Mouse (Mus musculus): Measurements from ENCODE around the gene Usp7. TPM values are rescaled to one million over a fixed set of nuclear protein-coding genes. Genes with fewer than 3 reads are reported as not detected.

Gene Usp7
- polyA plus RNA-seq, 1 experiment from 2014 or later = 38.8 TPM

- Histone ChIP-seq H3K9ac (ENCODE audit: low read length) (no peak overlapping the region), H3K4me3 (ENCODE audit: low read depth, low read length) (no peak overlapping the region), H3K27ac (ENCODE audit: low read depth, low read length) (no peak overlapping the region), H3K36me3 (ENCODE audit: control insufficient read depth, insufficient read depth, low read length) (peaks cover 7% of the 10 kb centered on the region), H3K9me3 (ENCODE audit: control insufficient read depth, low read length) (no peaks in the 10 kb centered on the region), H3K4me2 (ENCODE audit: low read depth) (no peak overlapping the region), H3K4me1 (ENCODE audit: control insufficient read depth, insufficient read depth, low read length) (no peaks in the 10 kb centered on the region), H3K27me3 (ENCODE audit: control insufficient read depth, insufficient read depth, low read length) (no peaks in the 10 kb centered on the region)
- 86% methylated on average over 6 of the region's 6 CpGs for WGBS
- no peak for DNase-seq (ENCODE audit: low spot score)
- ATAC-seq (ENCODE audit: insufficient read depth, low FRiP score, low TSS enrichment) = no peak
Measured at GRCm38 (mm10) chr16:8655108-8655507, 137.0 kb downstream of the Usp7 start.

DNA sequence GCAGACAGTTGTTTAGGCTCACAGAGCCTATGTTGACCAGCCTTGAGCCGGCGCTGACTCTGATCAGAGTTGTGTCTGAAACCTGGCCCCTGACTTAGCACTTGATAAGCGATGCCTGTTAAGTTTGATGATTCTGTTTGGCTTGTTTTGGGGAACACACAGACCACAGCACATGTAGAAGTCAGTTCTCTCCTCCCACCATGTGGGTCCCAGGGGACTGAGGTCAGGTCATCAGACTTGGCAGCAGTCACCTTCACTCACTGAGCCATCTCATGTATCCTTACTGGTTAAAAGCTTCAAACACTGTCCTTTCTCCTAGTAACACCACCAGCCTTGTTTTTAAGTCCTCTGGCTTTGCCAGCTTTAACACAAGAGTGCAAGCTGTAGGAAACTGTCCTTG lies 142.1 kb downstream of the Usp7 start:
- Histone ChIP-seq H3K4me3 (ENCODE audit: low read depth, low read length) (no peak overlapping the region), H3K27ac (ENCODE audit: low read depth, low read length) (no peak overlapping the region), H3K4me2 (ENCODE audit: low read depth) (no peak overlapping the region), H3K36me3 (ENCODE audit: control insufficient read depth, insufficient read depth, low read length) (peaks cover 5% of the 10 kb centered on the region; the same call in 1 of the 2 replicates), H3K4me1 (ENCODE audit: control insufficient read depth, insufficient read depth, low read length) (no peaks in the 10 kb centered on the region), H3K9me3 (ENCODE audit: control insufficient read depth, low read length) (no peaks in the 10 kb centered on the region), H3K9ac (ENCODE audit: low read length) (no peak overlapping the region), H3K27me3 (ENCODE audit: control insufficient read depth, insufficient read depth, low read length) (no peaks in the 10 kb centered on the region)
- WGBS = 97% methylated on average over 3 of the region's 3 CpGs
- no peak for ATAC-seq (ENCODE audit: insufficient read depth, low FRiP score, low TSS enrichment)
- no peak for DNase-seq (ENCODE audit: low spot score)

DNA sequence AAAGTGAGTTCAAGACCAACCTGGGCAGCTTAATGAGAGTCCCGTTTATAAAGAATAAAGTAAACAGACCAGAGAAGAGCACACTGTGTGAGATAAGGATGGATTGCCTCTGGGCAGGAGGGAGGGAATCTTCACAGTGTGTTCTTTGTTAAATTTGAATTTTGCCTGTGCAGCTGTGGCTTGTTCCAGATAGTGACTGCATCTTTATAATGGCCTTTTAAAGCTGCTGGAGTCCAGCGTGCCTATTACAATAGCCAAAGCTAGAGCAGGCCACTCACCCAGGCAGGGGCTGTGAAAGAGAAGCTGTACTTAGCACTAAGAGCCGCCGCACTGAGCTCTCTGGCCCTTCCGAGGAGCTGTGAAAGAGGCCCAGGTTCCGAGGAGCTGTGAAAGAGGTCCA lies 146.6 kb downstream of the Usp7 start:
- no peak overlapping the region for H3K4me3 ChIP-seq (ENCODE audit: low read depth, low read length)
- 80% methylated on average over 6 of the region's 6 CpGs for WGBS
- peaks cover 6% of the 10 kb centered on the region for H3K36me3 ChIP-seq (ENCODE audit: control insufficient read depth, insufficient read depth, low read length)
- DNase-seq (ENCODE audit: low spot score) (no peak), ATAC-seq (ENCODE audit: insufficient read depth, low FRiP score, low TSS enrichment) (no peak)
- H3K27ac ChIP-seq (ENCODE audit: low read depth, low read length) = no peak overlapping the region
- H3K9ac ChIP-seq (ENCODE audit: low read length) = no peak overlapping the region
- no peak overlapping the region for H3K4me2 ChIP-seq (ENCODE audit: low read depth)
- no peaks in the 10 kb centered on the region for H3K27me3 ChIP-seq (ENCODE audit: control insufficient read depth, insufficient read depth, low read length)
- H3K9me3 ChIP-seq (ENCODE audit: control insufficient read depth, low read length) = no peaks in the 10 kb centered on the region
- no peaks in the 10 kb centered on the region for H3K4me1 ChIP-seq (ENCODE audit: control insufficient read depth, insufficient read depth, low read length)

DNA sequence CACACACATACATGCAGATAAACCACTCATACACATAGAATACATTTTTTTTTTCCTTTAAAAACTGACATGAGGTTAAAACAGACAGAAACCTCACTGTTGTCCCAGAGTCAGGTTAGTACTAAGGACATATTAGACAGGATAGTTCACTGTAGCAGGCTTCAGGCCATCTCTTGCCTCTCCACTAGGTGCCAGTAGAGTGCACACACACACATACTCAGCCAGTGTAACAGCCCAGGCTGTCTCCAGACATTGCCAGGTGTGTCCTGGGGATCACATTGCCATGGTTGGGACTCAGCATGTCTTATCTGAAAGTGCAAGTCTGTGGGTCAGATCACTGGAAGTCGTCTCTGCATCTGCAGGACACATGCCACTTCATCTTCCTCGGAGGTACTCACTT lies 148.3 kb downstream of the Usp7 start:
- no peaks in the 10 kb centered on the region for H3K4me1 ChIP-seq (ENCODE audit: control insufficient read depth, insufficient read depth, low read length)
- H3K4me3 ChIP-seq (ENCODE audit: low read depth, low read length) = no peak overlapping the region
- no peaks in the 10 kb centered on the region for H3K27me3 ChIP-seq (ENCODE audit: control insufficient read depth, insufficient read depth, low read length)
- DNase-seq (ENCODE audit: low spot score) (peak; percentile 43), ATAC-seq (ENCODE audit: insufficient read depth, low FRiP score, low TSS enrichment) (peak; percentile 53; the same call in 1 of the 2 replicates)
- H3K9me3 ChIP-seq (ENCODE audit: control insufficient read depth, low read length) = no peaks in the 10 kb centered on the region
- peaks cover 6% of the 10 kb centered on the region for H3K36me3 ChIP-seq (ENCODE audit: control insufficient read depth, insufficient read depth, low read length)
- H3K27ac ChIP-seq (ENCODE audit: low read depth, low read length) = no peak overlapping the region
- no peak overlapping the region for H3K4me2 ChIP-seq (ENCODE audit: low read depth)
- H3K9ac ChIP-seq (ENCODE audit: low read length) = no peak overlapping the region
- WGBS = 76% methylated on average over 2 of the region's 2 CpGs

Other genes with a start within 250 kb of the Usp7 start
- 40.2 and 40.6 TPM in 2 replicates for gene Pmm2, start 154.6 kb downstream of the Usp7 start, polyA plus RNA-seq (2014; fragmentation: Nextera tagmentation; extraction: Ambion mirVana)
- gene Tmem186, start 154.6 kb downstream of the Usp7 start, polyA plus RNA-seq (2014; fragmentation: Nextera tagmentation; extraction: Ambion mirVana) = 18.0 and 24.1 TPM in 2 replicates
- 72.8 and 78.4 TPM in 2 replicates for gene Carhsp1, start 120.2 kb downstream of the Usp7 start, polyA plus RNA-seq (2014; fragmentation: Nextera tagmentation; extraction: Ambion mirVana)
- not detected in 2 replicates for gene Gm5767, start 111.5 kb downstream of the Usp7 start, polyA plus RNA-seq (2014; fragmentation: Nextera tagmentation; extraction: Ambion mirVana)
- gene 1810013L24Rik, start 37.8 kb upstream of the Usp7 start, polyA plus RNA-seq (2014; fragmentation: Nextera tagmentation; extraction: Ambion mirVana) = 20.5 and 21.7 TPM in 2 replicates

Data from neural tube, embryonic 11.5 days (tissue).